Mouse (Mus musculus) CH12.LX (cell line): ENCODE data around the gene Podxl. TPM values are rescaled to one million over a fixed set of nuclear protein-coding genes. Genes with fewer than 3 reads are reported as not detected.

Experiments used
- DNase-seq: peaks from one replicate; pipeline ENCODE4 v3.0.0-alpha.2; 2013; ENCODE audit errors: extremely low read depth
- H3K27ac ChIP-seq: 2 replicates; pipeline ENCODE4 v1.5.1; 2012; ENCODE audit warnings: low read depth, mild to moderate bottlenecking, control low read depth, moderate library complexity; ENCODE audit not compliant: insufficient read depth
- H3K27me3 ChIP-seq: replicated peaks from 2 replicates; pipeline ENCODE3; 2012; ENCODE audit warnings: inconsistent platforms
- H3K36me3 ChIP-seq, 2 experiments: replicated peaks in 1 of 2; 2 replicates each; pipeline versions ENCODE3 to v1.6.1; 2012; ENCODE audit warnings: inconsistent platforms in 1 of 2, low read length in 1 of 2, mild to moderate bottlenecking in 1 of 2, mixed read lengths in 1 of 2, moderate library complexity in 1 of 2; ENCODE audit not compliant: control insufficient read depth in 1 of 2, insufficient read depth in 1 of 2
- H3K4me1 ChIP-seq, 2 experiments: 2 replicates each; pipeline ENCODE4 v1.6.1; 2012; ENCODE audit warnings: inconsistent platforms in 1 of 2, moderate library complexity in 1 of 2; ENCODE audit not compliant: insufficient read depth in 2 of 2, control insufficient read depth in 1 of 2
- H3K4me2 ChIP-seq: 2 replicates; pipeline ENCODE4 v1.6.1; 2012; ENCODE audit warnings: low read depth, mild to moderate bottlenecking, control low read depth; ENCODE audit not compliant: poor library complexity, insufficient read depth, severe bottlenecking
- H3K4me3 ChIP-seq, 3 experiments: fragments of 150-350 bp in 1 of 3; sonication (generic) in 1 of 3; replicated peaks in 1 of 3; 2 replicates each; pipeline versions ENCODE3 to v1.5.1; 2011 to 2012; ENCODE audit warnings: low read depth in 2 of 3, low read length in 2 of 3, mild to moderate bottlenecking in 2 of 3, moderate library complexity in 2 of 3, control low read depth in 1 of 3, improper control_type of control experiment in 1 of 3, inconsistent platforms in 1 of 3, mixed read lengths in 1 of 3; ENCODE audit not compliant: poor library complexity in 1 of 3
- H3K79me2 ChIP-seq: replicated peaks from 2 replicates; pipeline ENCODE4 v1.6.1; 2012; ENCODE audit warnings: mild to moderate bottlenecking, moderate library complexity; ENCODE audit not compliant: control insufficient read depth, poor library complexity, insufficient read depth, severe bottlenecking; ENCODE audit errors: extremely low read depth
- H3K9ac ChIP-seq: 2 replicates; pipeline ENCODE4 v1.6.1; 2012; ENCODE audit warnings: low read depth, mild to moderate bottlenecking, control low read depth, moderate library complexity; ENCODE audit not compliant: insufficient read depth
- H3K9me3 ChIP-seq: replicated peaks from 2 replicates; pipeline ENCODE3; 2012; ENCODE audit warnings: low read length, inconsistent platforms, mixed read lengths
- CHD1 ChIP-seq: IDR thresholded peaks from 2 replicates; pipeline ENCODE4 v1.6.1; 2012; ENCODE audit warnings: low read depth, low read length, improper control_type of control experiment, inconsistent platforms
- E2F4 ChIP-seq: IDR thresholded peaks from 2 replicates; pipeline ENCODE4 v1.6.1; 2011; ENCODE audit warnings: low read depth, low read length, improper control_type of control experiment; ENCODE audit not compliant: insufficient replicate concordance
- ETS1 ChIP-seq: conservative IDR thresholded peaks from 2 replicates; pipeline ENCODE4 v1.6.1; 2012; ENCODE audit warnings: low read depth, mild to moderate bottlenecking, inconsistent platforms, low read length, improper control_type of control experiment, moderate library complexity
- GABPA ChIP-seq: IDR thresholded peaks from 2 replicates; pipeline ENCODE4 v1.6.1; 2012; ENCODE audit warnings: low read depth, low read length, improper control_type of control experiment, inconsistent platforms; ENCODE audit not compliant: insufficient replicate concordance
- HCFC1 ChIP-seq: IDR thresholded peaks from 2 replicates; pipeline ENCODE4 v1.6.1; 2012; ENCODE audit warnings: low read depth, mild to moderate bottlenecking, inconsistent platforms, low read length, improper control_type of control experiment
- JUN ChIP-seq: IDR thresholded peaks from 2 replicates; pipeline ENCODE4 v1.6.1; 2011; ENCODE audit warnings: low read depth, mild to moderate bottlenecking, low read length, improper control_type of control experiment, moderate library complexity; ENCODE audit not compliant: insufficient read depth
- MAFK ChIP-seq: IDR thresholded peaks from 2 replicates; pipeline ENCODE4 v1.6.1; 2011; ENCODE audit warnings: low read length, improper control_type of control experiment; ENCODE audit not compliant: insufficient replicate concordance
- MAX ChIP-seq: IDR thresholded peaks from 2 replicates; pipeline ENCODE4 v1.6.1; 2011; ENCODE audit warnings: low read length, improper control_type of control experiment
- MEF2A ChIP-seq: IDR thresholded peaks from 2 replicates; pipeline ENCODE4 v1.6.1; 2014; ENCODE audit warnings: low read depth, mild to moderate bottlenecking, inconsistent platforms, low read length, improper control_type of control experiment, borderline replicate concordance
- MXI1 ChIP-seq: IDR thresholded peaks from 2 replicates; pipeline ENCODE4 v1.6.1; 2011; ENCODE audit warnings: mild to moderate bottlenecking, low read depth, low read length, improper control_type of control experiment
- MYC ChIP-seq: IDR thresholded peaks from 2 replicates; pipeline ENCODE4 v1.6.1; 2011; ENCODE audit warnings: low read depth, mild to moderate bottlenecking, improper control_type of control experiment, low read length
- NELFE ChIP-seq: IDR thresholded peaks from 2 replicates; pipeline ENCODE4 v1.6.1; 2011; ENCODE audit warnings: low read depth, low read length, improper control_type of control experiment
- NRF1 ChIP-seq: IDR thresholded peaks from 2 replicates; pipeline ENCODE4 v1.6.1; 2014; ENCODE audit warnings: low read depth, mild to moderate bottlenecking, inconsistent platforms, low read length, improper control_type of control experiment, moderate library complexity
- PAX5 ChIP-seq: IDR thresholded peaks from 2 replicates; pipeline ENCODE4 v1.6.1; 2012; ENCODE audit warnings: low read length, inconsistent platforms, mixed read lengths
- POLR2A ChIP-seq: IDR thresholded peaks from 2 replicates; pipeline ENCODE4 v1.6.1; 2011; ENCODE audit warnings: low read depth, mild to moderate bottlenecking, improper control_type of control experiment, low read length
- POLR2AphosphoS2 ChIP-seq: IDR thresholded peaks from 2 replicates; pipeline ENCODE4 v1.6.1; 2011; ENCODE audit warnings: low read depth, low read length, improper control_type of control experiment
- RAD21 ChIP-seq: IDR thresholded peaks from 2 replicates; pipeline ENCODE4 v1.6.1; 2011; ENCODE audit warnings: low read depth, mild to moderate bottlenecking, low read length, improper control_type of control experiment, moderate library complexity
- SIN3A ChIP-seq: IDR thresholded peaks from 2 replicates; pipeline ENCODE4 v1.6.1; 2012; ENCODE audit warnings: low read length, improper control_type of control experiment, inconsistent platforms
- SMC3 ChIP-seq: IDR thresholded peaks from 2 replicates; pipeline ENCODE4 v1.6.1; 2011; ENCODE audit warnings: low read depth, low read length, improper control_type of control experiment
- TBP ChIP-seq: conservative IDR thresholded peaks from 2 replicates; pipeline ENCODE4 v1.6.1; 2011; ENCODE audit warnings: low read depth, low read length, improper control_type of control experiment
- TCF12 ChIP-seq: IDR thresholded peaks from 2 replicates; pipeline ENCODE4 v1.6.1; 2014; ENCODE audit warnings: low read depth, mild to moderate bottlenecking, inconsistent platforms, low read length, improper control_type of control experiment
- USF1 ChIP-seq: IDR thresholded peaks from 2 replicates; pipeline ENCODE4 v1.6.1; 2014; ENCODE audit warnings: low read depth, mild to moderate bottlenecking, inconsistent platforms, low read length, improper control_type of control experiment
- ZC3H11A ChIP-seq: IDR thresholded peaks from 2 replicates; pipeline ENCODE4 v1.6.1; 2012; ENCODE audit warnings: low read depth, mild to moderate bottlenecking, inconsistent platforms, low read length, improper control_type of control experiment
- ZKSCAN1 ChIP-seq: IDR thresholded peaks from 2 replicates; pipeline ENCODE4 v1.6.1; 2012; ENCODE audit warnings: low read depth, inconsistent platforms, low read length, improper control_type of control experiment, borderline replicate concordance
- ZMIZ1 ChIP-seq: IDR thresholded peaks from 2 replicates; pipeline ENCODE4 v1.6.1; 2012; ENCODE audit warnings: low read depth, mild to moderate bottlenecking, inconsistent platforms, low read length, improper control_type of control experiment
- ZNF384 ChIP-seq: IDR thresholded peaks from 2 replicates; pipeline ENCODE4 v1.6.1; 2012; ENCODE audit warnings: low read depth, low read length, improper control_type of control experiment, inconsistent platforms
- dilution Hi-C: fragments of 300-500 bp; cut with MboI; formaldehyde crosslinking; loops from 2 replicates; pipeline ENCODE4 v1.14.3; 2020; ENCODE audit warnings: low sequenced_read_pairs; ENCODE audit not compliant: extremely low pct_unique_long_range_greater_than_20kb, extremely low pct_ligation_motif_present
- in situ Hi-C: fragments of 300-500 bp; cut with MboI; formaldehyde crosslinking; loops from 3 replicates; pipeline ENCODE4 v1.14.3; 2019; ENCODE audit warnings: low sequenced_read_pairs, low pct_ligation_motif_present, low pct_unique_long_range_greater_than_20kb, mixed read lengths
- polyA plus RNA-seq: library from polyadenylated mRNA; unstranded; fragments of >175 nt; gene quantifications from 2 replicates; pipeline ENCODE4 v1.2.1, GENCODE M21; 2012; ENCODE audit warnings: low read depth; ENCODE audit not compliant: insufficient read length
- total RNA-seq, 2 experiments: library from RNA; depleted of rRNA; stranded (reverse); fragments of 300-350 nt in 1 of 2; fragments of >200 nt in 1 of 2; gene quantifications; 2 replicates each; pipeline ENCODE4 v1.2.3; 2012 to 2014

Podxl gene
- total and polyA plus RNA-seq, 3 experiments, result not detected

- Histone ChIP-seq H3K9me3 (peaks cover 2% of the 10 kb centered on the region), H3K79me2 (no peaks in the 10 kb centered on the region), H3K9ac (no peak overlapping the region), H3K27me3 (peaks cover 87% of the 10 kb centered on the region), H3K4me3 (no peak overlapping the region), H3K36me3 (no peaks in the 10 kb centered on the region), H3K27ac (no peak overlapping the region), H3K4me2 (no peak overlapping the region), H3K4me1 (no peaks in the 10 kb centered on the region)
- in situ Hi-C loops, result no loop called here
- dilution Hi-C loops, result no loop called here
- no peak for TF ChIP-seq NELFE
- no peak for TF ChIP-seq HCFC1
- no peak for TF ChIP-seq MAX
- TF ChIP-seq PAX5, result no peak
- TF ChIP-seq RAD21, result no peak
- no peak for TF ChIP-seq MEF2A
- TF ChIP-seq NRF1, result no peak
- TF ChIP-seq JUN, result no peak
- TF ChIP-seq ZMIZ1, result no peak
- TF ChIP-seq SMC3, result no peak
- TF ChIP-seq ETS1, result no peak
- no peak for TF ChIP-seq CHD1
- no peak for TF ChIP-seq POLR2AphosphoS2
- no peak for TF ChIP-seq USF1
- no peak for TF ChIP-seq TBP
- DNase-seq, result no peak
These were observed 19.5 kb downstream of the Podxl start for GRCm38 (mm10) chr6:31544318-31544717.

- H3K4me3 ChIP-seq, result no peak overlapping the region
- H3K27me3 ChIP-seq, result peaks cover 54% of the 10 kb centered on the region
- no peak overlapping the region for H3K4me2 ChIP-seq
- peaks cover 2% of the 10 kb centered on the region for H3K9me3 ChIP-seq
- dilution Hi-C loops, result no loop called here
- no peak for DNase-seq
- TF ChIP-seq ZKSCAN1 (no peak), ZNF384 (no peak), SIN3A (no peak), SMC3 (no peak), GABPA (no peak), ZC3H11A (no peak), POLR2A (no peak), E2F4 (no peak), POLR2AphosphoS2 (no peak), MYC (no peak), MEF2A (no peak), MAFK (no peak), PAX5 (no peak), TCF12 (no peak), MXI1 (no peak), TBP (no peak), ZMIZ1 (no peak)
- 0 out of 4 replicates have a peak, but pooled peaks cover 0 to 3% of the 10 kb centered on the region in 2 experiments for H3K4me1 ChIP-seq
- H3K79me2 ChIP-seq, result no peaks in the 10 kb centered on the region
- H3K27ac ChIP-seq, result no peak overlapping the region
- H3K9ac ChIP-seq, result no peak overlapping the region
- no peaks in the 10 kb centered on the region for H3K36me3 ChIP-seq
- in situ Hi-C loops, result no loop called here
These were observed 23.8 kb downstream of the Podxl start for GRCm38 (mm10) chr6:31540018-31540417.
